ENCODE assay signal across 15 mouse cellular contexts in genomic region chr2:45059010-45059409, GRCm38 (mm10). TPM values are rescaled to one million over a fixed set of nuclear protein-coding genes. Genes with fewer than 3 reads are reported as not detected.
DNase-seq lines count a peak whose midpoint lies in the region; ATAC-seq and TF ChIP-seq lines count a peak whose summit lies in the region.
"Had no signal": no experiment of that assay in that cellular context is flagged by ENCODE, and none has a peak within 500 bp of the region (broad histone marks: within the 10 kb centered on the region; RNA-seq: fewer than 3 reads in every experiment).

No protein-coding gene starts in this region.

- no peak overlapping the region for H3K9ac ChIP-seq in kidney, embryonic 15.5 days
- H3K9ac ChIP-seq in MEL (ENCODE audit: control insufficient read depth, low read depth, low read length, poor library complexity, severe bottlenecking), result no peak overlapping the region
- peak overlapping the region; percentile 46 for H3K9ac ChIP-seq in liver, embryonic 13.5 days
- H3K9ac ChIP-seq: embryonic facial prominence, embryonic 15.5 days; limb, embryonic 12.5 days had no signal

- H3K4me3 ChIP-seq in kidney, embryonic 15.5 days (replicated peaks), result no peak overlapping the region
- no peak overlapping the region for H3K4me3 ChIP-seq in MEL (ENCODE audit: control insufficient read depth in 1 of 2, insufficient read depth in 1 of 2, low read depth in 2 of 2, low read length in 2 of 2)
- H3K4me3 ChIP-seq in liver, embryonic 13.5 days (replicated peaks), result no peak overlapping the region
- H3K4me3 ChIP-seq: embryonic facial prominence, embryonic 15.5 days; limb, embryonic 12.5 days had no signal

- TF ChIP-seq CTCF in MEL (IDR thresholded peaks at IDR 0.05 in 2 of 3, conservative IDR thresholded peaks at IDR 0.05 in 1 of 3; ENCODE audit: control insufficient read depth in 1 of 3, insufficient read depth in 1 of 3, low read depth in 2 of 3, low read length in 3 of 3, poor library complexity in 1 of 3, severe bottlenecking in 1 of 3), result no peak

- H3K27me3 ChIP-seq in kidney, embryonic 15.5 days, result no peaks in the 10 kb centered on the region
- no peaks in the 10 kb centered on the region for H3K27me3 ChIP-seq in MEL (ENCODE audit: control insufficient read depth in 1 of 2, insufficient read depth in 2 of 2, low read length in 2 of 2)
- no peaks in the 10 kb centered on the region for H3K27me3 ChIP-seq in liver, embryonic 13.5 days
- H3K27me3 ChIP-seq: embryonic facial prominence, embryonic 15.5 days; Patski had no signal

- H3K4me1 ChIP-seq in kidney, embryonic 15.5 days, result peaks cover 42% of the 10 kb centered on the region
- peaks cover 26 to 28% of the 10 kb centered on the region in 2 experiments for H3K4me1 ChIP-seq in MEL (ENCODE audit: control insufficient read depth in 1 of 2, insufficient read depth in 2 of 2, low read length in 2 of 2)
- peaks cover 92% of the 10 kb centered on the region for H3K4me1 ChIP-seq in liver, embryonic 13.5 days (replicated peaks)

- ATAC-seq in kidney, embryonic 15.5 days (replicated peaks; ENCODE audit: low FRiP score), result no peak
- ATAC-seq in liver, embryonic 13.5 days (ENCODE audit: low read depth), result no peak
- ATAC-seq: hindbrain, postnatal 0 days; Patski had no signal

- peak; percentile 2 for DNase-seq in kidney, adult 18-20 months
- no peak for DNase-seq in MEL (ENCODE audit: low read depth, low spot score)
- peak; percentile 76 for DNase-seq in brain, adult 2 months (ENCODE audit: low read depth, low spot score)
- no peak for DNase-seq in liver, embryonic 13.5 days
- no peak for DNase-seq in lung, postnatal 4 days
- no peak for DNase-seq in embryo, embryonic 10 days (ENCODE audit: low spot score)
- DNase-seq: cerebellum, postnatal 25 days; kidney, postnatal 10 days; lung, postnatal 10 days had no signal

- no peak for TF ChIP-seq POLR2A in MEL (IDR thresholded peaks at IDR 0.05; ENCODE audit: control insufficient read depth in 1 of 2, insufficient read depth in 1 of 2, low read depth in 1 of 2, low read length in 2 of 2, poor library complexity in 1 of 2)

- H3K27ac ChIP-seq in kidney, embryonic 15.5 days, result no peak overlapping the region
- H3K27ac ChIP-seq in MEL (ENCODE audit: control insufficient read depth, low read depth, low read length), result peak overlapping the region; percentile 32; the same call in 1 of the 2 replicates
- H3K27ac ChIP-seq in liver, embryonic 13.5 days, result peak overlapping the region; percentile 95
- H3K27ac ChIP-seq: embryonic facial prominence, embryonic 15.5 days; hindbrain, postnatal 0 days; limb, embryonic 12.5 days had no signal

- H3K36me3 ChIP-seq in kidney, embryonic 15.5 days, result no peaks in the 10 kb centered on the region
- H3K36me3 ChIP-seq in MEL (ENCODE audit: control insufficient read depth in 1 of 2, insufficient read depth in 2 of 2, low read length in 2 of 2), result peaks cover 0 to 43% of the 10 kb centered on the region in 2 experiments; a peak in 3 of 4 replicates
- H3K36me3 ChIP-seq in liver, embryonic 13.5 days, result no peaks in the 10 kb centered on the region; the same call in 1 of the 2 replicates
- H3K36me3 ChIP-seq: embryonic facial prominence, embryonic 15.5 days; limb, embryonic 12.5 days had no signal

- WGBS in kidney, embryonic 15.5 days, result 92% methylated on average over 12 of the region's 12 CpGs
- 92% methylated on average over 12 of the region's 12 CpGs for WGBS in liver, embryonic 13.5 days (ENCODE audit: insufficient replicate concordance)

- no peak overlapping the region for H3K4me2 ChIP-seq in kidney, embryonic 15.5 days
- peak overlapping the region; percentile 38 for H3K4me2 ChIP-seq in liver, embryonic 13.5 days
- H3K4me2 ChIP-seq: embryonic facial prominence, embryonic 15.5 days; heart, embryonic 11.5 days; limb, embryonic 12.5 days had no signal

- H3K79me2 ChIP-seq in MEL (ENCODE audit: control insufficient read depth, insufficient read depth, low read length, poor library complexity), result peaks cover 22% of the 10 kb centered on the region

- no peak for TF ChIP-seq RAD21 in MEL (IDR thresholded peaks at IDR 0.05; ENCODE audit: low read depth, low read length)

- H3K9me3 ChIP-seq in kidney, embryonic 15.5 days (replicated peaks), result no peaks in the 10 kb centered on the region
- H3K9me3 ChIP-seq in MEL (replicated peaks; ENCODE audit: insufficient read depth, low read length), result no peaks in the 10 kb centered on the region
- no peaks in the 10 kb centered on the region for H3K9me3 ChIP-seq in liver, embryonic 13.5 days (replicated peaks)
- H3K9me3 ChIP-seq: embryonic facial prominence, embryonic 15.5 days; limb, embryonic 12.5 days had no signal

- TF ChIP-seq EP300 in MEL (IDR thresholded peaks at IDR 0.05; ENCODE audit: low read depth in 1 of 2, low read length in 2 of 2), result no peak

TF ChIP-seq in MEL, 35 proteins besides CTCF, POLR2A, EP300 and RAD21:
- TF ChIP-seq MAX (IDR thresholded peaks at IDR 0.05; ENCODE audit: low read length) (no peak), E2F4 (IDR thresholded peaks at IDR 0.05; ENCODE audit: borderline replicate concordance, low read depth, low read length) (no peak), GATA1 (IDR thresholded peaks at IDR 0.05; ENCODE audit: low read depth, low read length) (no peak), SIN3A (IDR thresholded peaks at IDR 0.05; ENCODE audit: low read length) (no peak), POLR2AphosphoS5 (IDR thresholded peaks at IDR 0.05; ENCODE audit: borderline replicate concordance, low read depth, low read length) (no peak), TCF12 (IDR thresholded peaks at IDR 0.05; ENCODE audit: low read depth, low read length) (no peak), MEF2A (IDR thresholded peaks at IDR 0.05; ENCODE audit: extremely low read depth, insufficient replicate concordance, low read depth, low read length, poor library complexity, severe bottlenecking) (no peak), NELFE (IDR thresholded peaks at IDR 0.05; ENCODE audit: low read depth, low read length) (no peak), NRF1 (IDR thresholded peaks at IDR 0.05; ENCODE audit: insufficient read depth, low read depth, low read length, poor library complexity, severe bottlenecking) (no peak), BHLHE40 (IDR thresholded peaks at IDR 0.05; ENCODE audit: borderline replicate concordance, low read depth, low read length) (no peak), MXI1 (IDR thresholded peaks at IDR 0.05; ENCODE audit: low read depth, low read length) (no peak), CHD2 (IDR thresholded peaks at IDR 0.05; ENCODE audit: low read length) (no peak), KAT2A (conservative IDR thresholded peaks at IDR 0.05; ENCODE audit: low read depth, low read length) (no peak), USF1 (IDR thresholded peaks at IDR 0.05; ENCODE audit: low read depth, low read length) (no peak), JUND (IDR thresholded peaks at IDR 0.05; ENCODE audit: low read depth, low read length) (no peak), RCOR1 (IDR thresholded peaks at IDR 0.05; ENCODE audit: low read depth, low read length) (no peak), ELF1 (IDR thresholded peaks at IDR 0.05; ENCODE audit: low read depth, low read length) (no peak), SMC3 (IDR thresholded peaks at IDR 0.05; ENCODE audit: low read depth, low read length) (no peak)
TF ChIP-seq in MEL: peak in this region for 0.

RNA-seq across cellular contexts. Expression of gene Zeb2, which starts 58.2 kb away (rescaled TPM):
- 51.1 and 57.1 TPM in 2 replicates for polyA plus RNA-seq in kidney, embryonic 15.5 days (2015; fragmentation: Nextera tagmentation; extraction: Ambion mirVana)
- 12.9 and 14.8 TPM in 2 replicates for total RNA-seq in MEL (2012; rRNA removed)
- 10 to 100 TPM in 1 of 2 experiments, not detected in 1; 12.8 TPM for polyA plus RNA-seq in MEL (2012; ENCODE audit: insufficient read depth in 1 of 2, insufficient read length in 2 of 2, low read depth in 1 of 2, low replicate concordance in 2 of 2, missing spikeins in 1 of 2)
- polyA plus RNA-seq in liver, embryonic 13.5 days (2015; fragmentation: Nextera tagmentation; extraction: Ambion mirVana), result 10.1 and 14.1 TPM in 2 replicates

Comparison
In these comparisons a context has a peak if more than half of its experiments do, and no peak if none do; other contexts are left out.
1. DNase-seq: peak in kidney, adult 18-20 months (single experiment) and brain, adult 2 months (single experiment); none in MEL (single experiment), liver, embryonic 13.5 days (single experiment), lung, postnatal 4 days (0 of 2) and embryo, embryonic 10 days (single experiment).